Mouse (Mus musculus) kidney, embryonic 16.5 days (tissue): ENCODE measurements around the gene Arl9. TPM values are rescaled to one million over a fixed set of nuclear protein-coding genes. Genes with fewer than 3 reads are reported as not detected.
"Not testable (repeated sequence)": the region's sequence is repeated elsewhere in the genome, so short reads cannot be mapped to it uniquely, and the experiment has no call there.

Source experiments
- ATAC-seq: fragments of 200-750 bp; cut with Nextera tagmentation; 2 replicates; pipeline ENCODE4 v1.8.0; 2017; ENCODE audit warnings: moderate TSS enrichment; ENCODE audit not compliant: low FRiP score, low TSS enrichment
- H3K27ac ChIP-seq: fragments of 300-500 bp; sonication (generic); 2 replicates; pipeline ENCODE4 v1.5.1; 2014; ENCODE audit warnings: low read length
- H3K27me3 ChIP-seq: fragments of 300-500 bp; sonication (generic); 2 replicates; pipeline ENCODE4 v1.6.1; 2014; ENCODE audit warnings: low read length, control low read depth, mixed read lengths; ENCODE audit not compliant: insufficient read depth
- H3K36me3 ChIP-seq: fragments of 300-500 bp; sonication (generic); 2 replicates; pipeline ENCODE4 v1.6.1; 2014; ENCODE audit warnings: low read length, control low read depth, mixed read lengths; ENCODE audit not compliant: insufficient read depth
- H3K4me1 ChIP-seq: fragments of 300-500 bp; sonication (generic); 2 replicates; pipeline ENCODE4 v1.6.1; 2014; ENCODE audit warnings: low read length, control low read depth, mixed read lengths; ENCODE audit not compliant: insufficient read depth
- H3K4me2 ChIP-seq: fragments of 300-500 bp; sonication (generic); replicated peaks from 2 replicates; pipeline ENCODE4 v1.6.1; 2014; ENCODE audit warnings: low read depth, low read length
- H3K4me3 ChIP-seq: fragments of 300-500 bp; sonication (generic); 2 replicates; pipeline ENCODE4 v1.5.1; 2014; ENCODE audit warnings: mild to moderate bottlenecking, low read length
- H3K9ac ChIP-seq: fragments of 300-500 bp; sonication (generic); replicated peaks from 2 replicates; pipeline ENCODE4 v1.6.1; 2014; ENCODE audit warnings: low read length
- H3K9me3 ChIP-seq: fragments of 300-500 bp; sonication (generic); 2 replicates; pipeline ENCODE4 v1.6.1; 2016; ENCODE audit warnings: low read length, control low read depth
- WGBS: fragments of 180-500 bp; shearing (Covaris S2); extraction: QIAGEN DNeasy Blood & Tissue Kit; methylation state at CpG from one replicate; pipeline ENCODE4 v1.1.7; 2014; 5-methylcytosine and 5-hydroxymethylcytosine counted together
- polyA plus RNA-seq: library from polyadenylated mRNA; unstranded; fragments of >200 nt; fragmentation: Nextera tagmentation; extraction: Ambion mirVana; gene quantifications from 2 replicates; pipeline ENCODE4 v1.2.1, GENCODE M21; 2015

The Arl9 gene
- not detected in 2 replicates for polyA plus RNA-seq

DNA sequence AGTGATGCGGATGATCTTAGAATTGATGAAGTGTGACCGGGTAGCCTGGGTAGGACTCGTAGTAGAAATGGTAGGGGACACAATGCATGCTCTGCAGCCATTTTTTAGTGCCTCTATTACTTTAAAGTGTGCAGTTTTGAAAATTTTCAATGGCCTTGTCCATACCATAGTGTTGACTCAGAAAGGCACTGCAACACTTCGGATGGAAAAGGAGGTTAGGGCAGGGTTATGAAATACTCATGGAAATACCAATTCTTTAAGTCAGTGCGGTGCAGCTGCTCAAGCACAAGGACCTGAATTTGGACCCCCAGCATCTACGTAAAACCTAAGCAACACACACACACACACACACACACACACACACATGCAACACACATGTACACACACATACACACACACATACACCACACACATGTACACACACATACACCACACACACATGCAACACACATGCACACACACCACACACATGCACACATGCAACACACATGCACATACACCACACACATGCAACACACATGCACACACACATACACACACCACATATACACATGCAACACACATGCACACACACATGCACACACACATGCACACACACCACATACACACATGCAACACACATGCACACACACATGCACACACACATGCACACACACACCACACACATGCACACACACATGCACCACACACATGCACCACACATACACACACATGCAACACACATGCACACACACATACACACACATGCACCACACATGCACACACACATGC is at the start of gene Arl9:
Arl9 (plus strand) TSS at position 5 of the 771 bp plus-strand sequence.
- H3K4me2 ChIP-seq, result no peak within 1 kb of the TSS
- WGBS, result 93% methylated on average over 6 of the region's 6 CpGs
- H3K27ac ChIP-seq, result no peak within 1 kb of the TSS
- no peaks in the 10 kb centered on the region for H3K4me1 ChIP-seq
- H3K9ac ChIP-seq, result no peak within 1 kb of the TSS
- H3K9me3 ChIP-seq, result no peaks in the 10 kb centered on the region
- H3K27me3 ChIP-seq, result no peaks in the 10 kb centered on the region
- H3K4me3 ChIP-seq, result no peak within 1 kb of the TSS
- peaks cover 19% of the 10 kb centered on the region for H3K36me3 ChIP-seq
- no peak for ATAC-seq

DNA sequence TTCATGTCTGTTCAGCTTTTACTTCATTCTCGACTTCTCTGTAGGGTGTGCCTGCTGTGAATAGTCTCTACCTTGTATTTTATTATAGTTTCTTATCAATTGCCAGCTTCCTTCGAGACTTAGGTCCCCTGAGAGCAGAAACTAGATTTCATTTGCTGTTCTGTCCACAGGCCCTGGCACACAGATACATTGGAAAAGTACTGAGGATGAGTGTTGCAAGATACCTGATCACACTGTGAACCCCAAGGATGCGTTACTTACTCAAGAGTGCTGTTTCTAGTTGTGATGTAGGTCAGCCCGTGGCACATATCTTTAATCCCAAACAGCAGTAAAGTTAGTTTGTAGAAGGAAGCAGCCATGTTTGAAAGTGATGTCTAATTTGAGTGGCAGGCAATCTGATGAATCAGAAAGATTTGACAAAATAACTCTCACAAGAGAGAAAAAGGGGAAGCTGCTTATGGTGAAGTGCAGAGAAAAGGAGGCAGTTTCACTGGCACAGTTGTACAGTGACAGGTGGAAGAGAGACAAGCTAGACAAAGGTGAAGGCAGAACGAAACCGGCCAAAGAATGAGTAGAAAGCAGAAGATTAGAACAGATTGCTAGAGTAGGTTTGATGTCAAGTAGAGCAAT is 49.5 kb upstream of the Arl9 start:
- no peak overlapping the region; the same call in 1 of the 2 replicates for H3K9ac ChIP-seq
- peaks cover 33% of the 10 kb centered on the region for H3K36me3 ChIP-seq
- no peak overlapping the region for H3K4me2 ChIP-seq
- WGBS, result 82% methylated on average over 6 of the region's 6 CpGs
- H3K27me3 ChIP-seq, result no peaks in the 10 kb centered on the region
- H3K4me3 ChIP-seq, result no peak overlapping the region
- no peaks in the 10 kb centered on the region for H3K9me3 ChIP-seq
- peaks cover 16% of the 10 kb centered on the region for H3K4me1 ChIP-seq
- ATAC-seq, result no peak
- no peak overlapping the region for H3K27ac ChIP-seq

DNA sequence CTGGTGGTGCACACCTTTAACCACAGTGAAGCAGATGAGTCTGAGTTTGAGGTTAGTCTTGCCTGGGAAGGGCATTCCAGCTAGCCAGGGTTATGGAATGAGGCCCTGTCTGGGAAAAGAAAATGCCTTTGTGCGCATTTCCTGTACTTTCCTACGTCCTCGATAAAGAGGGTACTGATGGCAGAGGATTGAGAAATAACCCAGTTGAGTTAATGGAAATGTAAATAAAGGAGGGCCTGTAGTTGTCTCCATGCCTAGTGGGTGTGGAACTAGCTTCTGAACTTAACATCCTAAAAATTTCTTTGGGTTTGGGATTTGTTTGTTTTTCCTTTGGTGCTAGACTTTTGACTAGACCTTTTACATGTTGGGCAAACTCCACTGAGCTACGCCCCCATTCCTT is 48.4 kb upstream of the Arl9 start:
- Histone ChIP-seq H3K27me3 (no peaks in the 10 kb centered on the region), H3K4me3 (no peak overlapping the region), H3K4me1 (peaks cover 9% of the 10 kb centered on the region; the same call in 1 of the 2 replicates), H3K9me3 (no peaks in the 10 kb centered on the region), H3K27ac (no peak overlapping the region), H3K36me3 (peaks cover 38% of the 10 kb centered on the region), H3K9ac (no peak overlapping the region), H3K4me2 (no peak overlapping the region)
- no peak for ATAC-seq
- 84% methylated on average over 4 of the region's 4 CpGs for WGBS

DNA sequence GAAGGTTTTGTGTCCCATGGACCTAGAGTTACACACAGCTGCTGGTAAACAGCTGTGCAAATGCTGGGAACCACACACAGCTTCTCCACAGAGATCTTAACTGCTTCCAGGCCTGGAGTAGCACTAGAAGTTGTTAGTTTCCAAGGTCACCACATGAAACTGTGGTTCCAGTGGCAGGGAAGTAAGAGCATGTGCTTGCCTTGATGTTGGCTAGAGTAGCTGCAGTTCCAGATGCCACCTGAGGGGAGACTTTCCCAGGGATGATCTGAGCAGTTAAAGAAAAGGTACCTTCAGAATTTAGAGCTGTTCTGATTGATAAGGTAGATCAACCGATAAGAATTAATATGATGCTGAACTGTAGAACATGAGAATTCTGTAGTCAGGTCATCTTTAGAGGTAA is 45.9 kb upstream of the Arl9 start:
- no peak for ATAC-seq
- Histone ChIP-seq H3K9me3 (no peaks in the 10 kb centered on the region), H3K27ac (no peak overlapping the region), H3K4me2 (no peak overlapping the region), H3K4me1 (peaks cover 3% of the 10 kb centered on the region; the same call in 1 of the 2 replicates), H3K4me3 (no peak overlapping the region), H3K36me3 (peaks cover 53% of the 10 kb centered on the region), H3K27me3 (no peaks in the 10 kb centered on the region), H3K9ac (no peak overlapping the region)
- WGBS, result 100% methylated on average over 1 of the region's 1 CpGs

DNA sequence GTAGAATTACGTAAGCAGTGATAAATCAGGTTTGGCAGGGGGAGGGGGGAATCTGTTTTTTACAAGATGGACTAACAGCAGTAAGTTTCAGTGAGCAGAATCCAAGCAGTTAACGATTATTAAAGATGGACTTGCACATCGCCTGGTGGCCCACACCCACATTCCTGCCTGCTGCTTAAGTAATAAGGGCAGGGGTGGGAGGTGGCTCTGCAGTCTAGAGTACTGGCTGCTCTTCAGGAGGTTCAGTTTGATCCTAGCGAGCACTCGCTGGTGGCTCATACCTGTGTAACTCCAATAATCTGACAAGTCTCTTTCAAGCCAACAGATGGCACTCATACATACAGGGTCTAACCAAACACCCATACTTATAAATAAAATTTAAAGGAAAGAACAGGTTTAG is 44.3 kb upstream of the Arl9 start:
- H3K4me1 ChIP-seq, result peaks cover 3% of the 10 kb centered on the region; the same call in 1 of the 2 replicates
- no peaks in the 10 kb centered on the region for H3K9me3 ChIP-seq
- H3K9ac ChIP-seq, result no peak overlapping the region
- H3K4me2 ChIP-seq, result no peak overlapping the region
- ATAC-seq, result peak; percentile 39; the same call in 1 of the 2 replicates
- WGBS, result 82% methylated on average over 5 of the region's 5 CpGs
- no peak overlapping the region for H3K27ac ChIP-seq
- H3K4me3 ChIP-seq, result no peak overlapping the region
- peaks cover 62% of the 10 kb centered on the region for H3K36me3 ChIP-seq
- H3K27me3 ChIP-seq, result no peaks in the 10 kb centered on the region

DNA sequence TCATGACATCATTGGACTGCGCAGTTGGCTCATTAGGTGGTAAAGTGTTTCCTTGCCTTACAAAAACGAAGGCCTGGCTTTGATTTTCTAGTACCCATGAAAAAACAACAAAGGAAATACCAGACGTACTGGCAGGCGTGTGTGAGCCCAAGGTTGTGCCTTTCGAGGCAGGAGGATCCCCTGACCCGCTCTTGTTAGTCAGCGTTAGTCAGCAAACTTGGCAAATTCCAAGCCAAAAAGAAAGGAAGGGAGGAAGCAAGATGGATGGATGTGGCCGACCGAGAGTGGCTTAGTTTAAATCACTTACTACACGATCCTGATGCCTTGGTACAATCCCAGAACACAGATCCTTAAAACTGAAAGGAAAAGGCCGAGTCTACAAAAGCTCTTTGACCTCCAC is 41.3 kb upstream of the Arl9 start:
- no peak overlapping the region for H3K4me3 ChIP-seq
- ATAC-seq, result no peak
- H3K27me3 ChIP-seq, result no peaks in the 10 kb centered on the region
- peaks cover 65% of the 10 kb centered on the region for H3K36me3 ChIP-seq
- H3K9me3 ChIP-seq, result no peaks in the 10 kb centered on the region
- H3K9ac ChIP-seq, result no peak overlapping the region
- no peak overlapping the region for H3K4me2 ChIP-seq
- H3K4me1 ChIP-seq, result no peaks in the 10 kb centered on the region
- 80% methylated on average over 11 of the region's 11 CpGs for WGBS
- H3K27ac ChIP-seq, result no peak overlapping the region

DNA sequence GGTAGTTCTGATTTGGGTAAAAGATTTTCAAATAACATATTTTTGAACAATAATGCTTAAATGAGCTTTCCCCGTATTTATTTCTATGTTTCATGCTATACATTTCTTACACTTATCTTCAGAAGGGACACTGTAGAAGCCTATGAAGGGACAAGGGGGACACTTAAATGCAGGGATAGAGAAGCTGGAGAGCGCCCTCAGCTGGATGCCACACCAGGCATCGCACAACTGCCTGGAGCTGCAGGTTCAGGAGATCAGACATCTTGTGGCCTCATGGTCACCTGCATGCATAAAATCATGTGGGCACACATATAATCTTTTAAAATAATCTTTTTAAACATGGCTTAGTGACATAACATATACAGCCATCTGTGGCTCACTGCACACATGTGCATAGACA is 39.2 kb upstream of the Arl9 start:
- no peak for ATAC-seq
- Histone ChIP-seq H3K27me3 (no peaks in the 10 kb centered on the region), H3K9ac (no peak overlapping the region), H3K4me3 (no peak overlapping the region), H3K9me3 (no peaks in the 10 kb centered on the region), H3K4me2 (no peak overlapping the region), H3K36me3 (peaks cover 63% of the 10 kb centered on the region), H3K27ac (no peak overlapping the region), H3K4me1 (no peaks in the 10 kb centered on the region)
- WGBS, result 91% methylated on average over 3 of the region's 3 CpGs

DNA sequence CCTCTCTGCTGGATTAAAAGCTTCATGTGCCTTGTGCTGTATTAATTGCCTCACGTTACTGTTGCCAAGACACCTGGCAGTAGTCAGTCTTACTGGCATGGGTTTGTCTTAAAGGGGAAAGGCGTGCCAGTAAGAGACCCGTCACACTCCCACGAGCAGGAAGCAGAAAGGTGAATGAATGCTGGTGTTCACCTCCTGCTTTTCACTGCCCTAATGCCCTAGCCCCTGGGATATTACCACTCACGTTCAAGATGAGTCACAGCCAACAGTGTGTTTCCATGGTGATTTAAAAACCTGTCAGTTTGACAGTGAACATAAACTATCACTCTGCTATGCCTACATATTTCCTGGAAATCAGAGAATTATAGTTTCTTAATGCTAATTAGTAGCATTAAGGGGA is 34.6 kb upstream of the Arl9 start:
- Histone ChIP-seq H3K4me3 (no peak overlapping the region), H3K9me3 (no peaks in the 10 kb centered on the region), H3K4me2 (no peak overlapping the region), H3K27me3 (no peaks in the 10 kb centered on the region), H3K9ac (no peak overlapping the region), H3K36me3 (peaks cover 45% of the 10 kb centered on the region), H3K4me1 (peaks cover 6% of the 10 kb centered on the region), H3K27ac (no peak overlapping the region)
- peak; percentile 30; the same call in 1 of the 2 replicates for ATAC-seq
- 67% methylated on average over 5 of the region's 5 CpGs for WGBS

DNA sequence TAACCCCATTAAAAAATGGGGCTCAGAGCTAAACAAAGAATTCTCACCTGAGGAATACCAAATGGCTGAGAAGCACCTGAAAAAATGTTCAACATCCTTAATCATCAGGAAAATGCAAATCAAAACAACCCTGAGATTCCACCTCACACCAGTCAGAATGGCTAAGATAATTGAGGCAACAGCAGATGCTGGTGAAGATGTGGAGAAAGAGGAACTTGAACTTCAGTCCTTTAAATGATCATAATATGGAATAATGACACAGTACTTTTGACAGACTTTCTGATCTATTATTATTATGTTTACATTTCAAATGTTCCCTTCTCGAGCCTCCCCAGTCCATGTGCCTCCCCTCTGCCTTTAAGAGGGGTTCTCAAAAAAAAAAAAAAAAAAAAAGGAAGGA is 32.7 kb upstream of the Arl9 start:
- H3K4me2 ChIP-seq, H3K4me3 ChIP-seq, H3K27me3 ChIP-seq, H3K9me3 ChIP-seq, H3K27ac ChIP-seq, ATAC-seq, H3K9ac ChIP-seq: not testable (repeated sequence)
- H3K4me1 ChIP-seq, result peaks cover 13% of the 10 kb centered on the region
- WGBS, result 81% methylated on average over 1 of the region's 1 CpGs
- peaks cover 32% of the 10 kb centered on the region for H3K36me3 ChIP-seq

DNA sequence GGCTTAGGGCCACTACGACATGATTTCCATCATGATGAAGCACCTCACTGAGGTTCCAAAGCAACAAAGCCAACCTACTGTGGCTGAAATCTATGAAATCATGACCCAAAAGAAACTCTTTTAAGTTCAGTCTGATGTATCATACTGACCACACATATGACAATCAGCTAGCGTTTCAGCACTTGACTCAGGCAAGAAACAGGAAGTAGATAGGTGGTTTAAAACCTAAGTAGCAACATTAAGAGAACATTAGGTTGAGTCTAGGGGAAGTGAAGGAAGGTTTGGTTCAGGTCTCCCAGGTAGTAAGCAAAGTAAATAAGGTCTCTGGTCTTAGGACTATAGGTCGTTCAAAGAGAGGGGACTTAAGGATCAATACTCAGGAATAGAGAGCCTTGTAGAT is 30.4 kb upstream of the Arl9 start:
- peaks cover 30% of the 10 kb centered on the region for H3K36me3 ChIP-seq
- no peak overlapping the region for H3K27ac ChIP-seq
- WGBS, result 65% methylated on average over 3 of the region's 3 CpGs
- H3K27me3 ChIP-seq, result no peaks in the 10 kb centered on the region
- H3K4me1 ChIP-seq, result peaks cover 16% of the 10 kb centered on the region
- ATAC-seq, result no peak
- H3K4me2 ChIP-seq, result peak overlapping the region; percentile 83
- no peaks in the 10 kb centered on the region for H3K9me3 ChIP-seq
- peak overlapping the region; percentile 96 for H3K4me3 ChIP-seq
- no peak overlapping the region; the same call in 1 of the 2 replicates for H3K9ac ChIP-seq
